Mouse (Mus musculus) embryonic fibroblast, embryonic 13.5 days (primary cell): Measurements from ENCODE around the gene BC049352.

Source experiments
- CTCF ChIP-seq: IDR thresholded peaks from 2 replicates; pipeline ENCODE4 v1.5.1; 2011; ENCODE audit warnings: mild to moderate bottlenecking, control low read depth, low read length, moderate library complexity, borderline replicate concordance; ENCODE audit not compliant: insufficient read depth
- POLR2A ChIP-seq: IDR thresholded peaks from 2 replicates; pipeline ENCODE4 v1.6.1; 2011; ENCODE audit warnings: low read depth, mild to moderate bottlenecking, control low read depth, low read length, moderate library complexity

DNA sequence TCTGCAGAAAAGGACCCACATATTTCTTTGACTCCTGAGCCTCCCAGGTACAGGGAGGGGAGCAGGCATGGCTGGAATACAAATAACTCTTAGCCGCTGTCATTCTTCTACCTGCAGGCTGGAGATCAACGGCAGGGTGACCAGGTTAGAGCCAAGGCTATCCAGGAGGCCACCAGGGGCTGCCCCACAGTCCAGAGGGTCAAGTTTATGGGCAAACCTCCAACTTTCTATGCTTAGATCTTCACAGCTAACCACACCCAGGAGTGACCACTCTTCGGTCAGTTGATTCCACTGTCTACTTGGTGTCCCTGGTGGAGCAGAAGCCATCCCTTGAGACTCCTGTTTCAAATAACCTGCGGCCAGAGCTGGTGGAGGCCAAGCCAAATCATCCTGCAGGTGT, 73.6 kb downstream of the BC049352 start:
- TF ChIP-seq CTCF: no peak
- TF ChIP-seq POLR2A: no peak
